Mouse (Mus musculus) kidney, postnatal 0 days (tissue): ENCODE results near the gene Nuak2. TPM values are rescaled to one million over a fixed set of nuclear protein-coding genes. Genes with fewer than 3 reads are reported as not detected.
A peak's percentile ranks its signal among the peaks of the same experiment; 100 is the strongest.

Experiments
- ATAC-seq: fragments of 200-750 bp; cut with Nextera tagmentation; replicated peaks from 2 replicates; pipeline ENCODE4 v1.8.0; 2017; ENCODE audit warnings: low read depth, moderate number of reproducible peaks, moderate TSS enrichment, moderate library complexity; ENCODE audit not compliant: low FRiP score
- DNase-seq: peaks from one replicate; pipeline ENCODE4 v3.0.0-alpha.2; 2016; ENCODE audit warnings: low spot score
- H3K27ac ChIP-seq: fragments of 300-500 bp; sonication (generic); 2 replicates; pipeline ENCODE4 v1.5.1; 2014; ENCODE audit warnings: mild to moderate bottlenecking
- H3K27me3 ChIP-seq: fragments of 300-500 bp; sonication (generic); 2 replicates; pipeline ENCODE4 v1.6.1; 2014; ENCODE audit warnings: low read length, mixed read lengths; ENCODE audit not compliant: insufficient read depth
- H3K36me3 ChIP-seq: fragments of 300-500 bp; sonication (generic); 2 replicates; pipeline ENCODE4 v1.6.1; 2014; ENCODE audit warnings: low read length, mixed read lengths; ENCODE audit not compliant: insufficient read depth
- H3K4me1 ChIP-seq: fragments of 300-500 bp; sonication (generic); replicated peaks from 2 replicates; pipeline ENCODE4 v1.6.1; 2014; ENCODE audit warnings: antibody characterized with exemption, low read length, mixed read lengths; ENCODE audit not compliant: insufficient read depth
- H3K4me2 ChIP-seq: fragments of 300-500 bp; sonication (generic); 2 replicates; pipeline ENCODE4 v1.6.1; 2014; ENCODE audit warnings: mild to moderate bottlenecking, low read length, moderate library complexity, mixed read lengths
- H3K4me3 ChIP-seq: fragments of 300-500 bp; sonication (generic); replicated peaks from 2 replicates; pipeline ENCODE4 v1.5.1; 2014; ENCODE audit warnings: low read depth, low read length
- H3K9ac ChIP-seq: fragments of 300-500 bp; sonication (generic); 2 replicates; pipeline ENCODE4 v1.6.1; 2014; ENCODE audit warnings: low read depth, low read length
- H3K9me3 ChIP-seq: fragments of 300-500 bp; sonication (generic); replicated peaks from 2 replicates; pipeline ENCODE4 v1.6.1; 2016; ENCODE audit warnings: low read length, inconsistent platforms, mixed read lengths
- CTCF ChIP-seq: IDR thresholded peaks from 2 replicates; pipeline ENCODE4 v1.5.1; 2016; ENCODE audit warnings: antibody characterized with exemption, low read depth, mild to moderate bottlenecking, moderate library complexity
- WGBS: fragments of 180-500 bp; shearing (Covaris S2); extraction: QIAGEN DNeasy Blood & Tissue Kit; methylation state at CpG from one replicate; pipeline ENCODE4 v1.1.7; 2014; 5-methylcytosine and 5-hydroxymethylcytosine counted together
- polyA plus RNA-seq: library from polyadenylated mRNA; unstranded; fragments of >200 nt; fragmentation: Nextera tagmentation; extraction: Ambion mirVana; gene quantifications from 2 replicates; pipeline ENCODE4 v1.2.1, GENCODE M21; 2015

Nuak2 gene
- polyA plus RNA-seq, 1 experiment from 2014 or later, result 8.7 TPM

DNA sequence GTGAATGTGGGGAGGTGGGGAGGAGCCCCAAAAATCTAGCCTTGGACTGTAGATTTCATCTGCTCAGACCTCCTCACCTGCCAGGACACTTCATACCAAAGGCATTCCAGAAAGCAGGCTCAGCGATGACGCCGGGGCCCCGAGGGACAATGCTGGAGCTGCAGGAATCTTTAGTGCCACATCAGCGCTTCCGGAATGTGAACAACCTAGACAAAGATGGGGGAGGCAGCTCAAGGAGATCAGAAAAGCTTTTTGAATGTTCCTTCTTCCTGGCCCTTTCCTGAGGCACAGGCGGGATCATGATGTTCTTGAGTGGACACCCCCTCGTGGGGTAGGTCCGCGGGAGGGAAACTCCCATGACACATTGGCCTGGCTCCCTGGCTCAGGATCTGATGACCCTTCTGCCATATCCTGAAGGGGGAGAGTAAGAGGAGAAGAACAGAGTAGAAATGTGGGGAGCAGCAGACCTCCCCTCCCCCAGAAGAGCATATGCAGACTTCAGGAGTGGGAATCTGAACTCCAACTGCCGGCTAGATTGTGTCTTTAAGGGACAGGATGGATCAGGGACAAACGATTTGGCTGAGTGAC is 19.5 kb downstream of the Nuak2 start:
- ATAC-seq, result peak; percentile 44
- 21% methylated on average over 12 of the region's 12 CpGs for WGBS
- TF ChIP-seq CTCF, result no peak
- DNase-seq, result peak; percentile 84
- Histone ChIP-seq H3K27ac (peak overlapping the region; percentile 94), H3K4me1 (peaks cover 40% of the 10 kb centered on the region), H3K36me3 (peaks cover 8% of the 10 kb centered on the region; the same call in 1 of the 2 replicates), H3K4me2 (no peak overlapping the region), H3K9ac (no peak overlapping the region), H3K9me3 (no peaks in the 10 kb centered on the region), H3K27me3 (no peaks in the 10 kb centered on the region), H3K4me3 (no peak overlapping the region)

DNA sequence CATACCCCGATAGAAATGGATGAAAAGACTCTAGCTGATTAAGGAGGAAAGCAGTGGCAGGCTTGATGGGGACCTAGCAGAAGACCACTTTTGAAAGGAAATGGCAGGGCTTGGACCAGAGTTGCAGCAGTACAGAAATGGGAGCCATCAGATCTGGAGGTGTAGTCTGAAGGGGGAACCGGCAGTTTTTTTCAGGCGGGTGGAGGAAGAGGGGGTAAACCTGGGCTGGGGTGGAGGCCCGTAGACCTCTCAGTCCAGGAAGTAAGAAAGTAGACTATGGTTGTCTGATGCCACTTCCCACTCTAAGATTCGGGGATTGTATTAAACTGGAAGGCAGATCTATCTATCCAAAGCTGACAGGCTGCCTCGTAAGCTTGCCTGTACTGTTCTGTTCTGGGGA is 21.0 kb downstream of the Nuak2 start:
- H3K9ac ChIP-seq, result no peak overlapping the region
- WGBS, result 78% methylated on average over 6 of the region's 6 CpGs
- H3K27ac ChIP-seq, result peak overlapping the region; percentile 47

DNA sequence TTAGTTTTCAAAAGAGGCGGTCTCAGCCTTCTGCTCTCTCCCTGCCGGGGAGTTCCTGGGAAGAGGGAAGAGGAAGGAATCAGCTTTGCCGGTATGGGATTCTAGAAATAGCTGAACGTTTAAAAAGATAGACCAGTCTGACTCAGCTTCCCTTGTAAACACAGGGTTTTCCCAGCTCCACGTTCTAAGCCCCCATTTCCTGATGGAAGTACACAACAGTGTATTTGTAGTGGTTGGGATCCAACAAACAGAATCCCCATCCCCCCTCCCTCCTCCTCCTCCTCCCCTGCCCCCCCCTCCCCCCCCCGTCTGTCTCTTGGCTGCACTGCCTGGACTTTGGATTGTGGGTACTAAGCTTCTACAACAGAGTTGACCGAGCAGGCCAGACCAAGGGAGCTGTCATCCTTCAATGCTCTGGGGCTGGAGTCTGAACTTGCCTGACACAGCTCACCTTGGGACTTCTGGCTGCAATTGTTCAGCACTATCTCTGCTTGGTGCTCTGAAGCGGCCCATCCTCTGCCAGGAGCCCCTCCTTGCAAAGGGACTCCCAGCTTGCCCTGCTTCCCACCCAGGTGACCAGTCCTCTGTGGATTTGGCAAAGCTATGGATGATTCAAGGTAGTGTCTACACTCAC is 22.2 kb downstream of the Nuak2 start:
- Histone ChIP-seq H3K9ac (no peak overlapping the region), H3K27me3 (no peaks in the 10 kb centered on the region), H3K27ac (peak overlapping the region; percentile 58; the same call in 1 of the 2 replicates), H3K4me3 (no peak overlapping the region), H3K4me1 (peaks cover 38% of the 10 kb centered on the region), H3K4me2 (0 out of 2 replicates have a peak overlapping the region, but pooled peaks have one; percentile 3), H3K36me3 (no peaks in the 10 kb centered on the region), H3K9me3 (no peaks in the 10 kb centered on the region)
- WGBS, result 39% methylated on average over 8 of the region's 8 CpGs
- DNase-seq (no peak), ATAC-seq (peak; percentile 63)
- TF ChIP-seq CTCF, result no peak

More for the DNA sequence above, 21.0 kb downstream of the Nuak2 start:
- H3K4me3 ChIP-seq, result no peak overlapping the region
- no peak overlapping the region for H3K4me2 ChIP-seq
- TF ChIP-seq CTCF, result no peak
- no peaks in the 10 kb centered on the region for H3K27me3 ChIP-seq
- DNase-seq (no peak), ATAC-seq (no peak)
- H3K9me3 ChIP-seq, result no peaks in the 10 kb centered on the region
- peaks cover 4% of the 10 kb centered on the region; the same call in 1 of the 2 replicates for H3K36me3 ChIP-seq
- peaks cover 38% of the 10 kb centered on the region for H3K4me1 ChIP-seq

DNA sequence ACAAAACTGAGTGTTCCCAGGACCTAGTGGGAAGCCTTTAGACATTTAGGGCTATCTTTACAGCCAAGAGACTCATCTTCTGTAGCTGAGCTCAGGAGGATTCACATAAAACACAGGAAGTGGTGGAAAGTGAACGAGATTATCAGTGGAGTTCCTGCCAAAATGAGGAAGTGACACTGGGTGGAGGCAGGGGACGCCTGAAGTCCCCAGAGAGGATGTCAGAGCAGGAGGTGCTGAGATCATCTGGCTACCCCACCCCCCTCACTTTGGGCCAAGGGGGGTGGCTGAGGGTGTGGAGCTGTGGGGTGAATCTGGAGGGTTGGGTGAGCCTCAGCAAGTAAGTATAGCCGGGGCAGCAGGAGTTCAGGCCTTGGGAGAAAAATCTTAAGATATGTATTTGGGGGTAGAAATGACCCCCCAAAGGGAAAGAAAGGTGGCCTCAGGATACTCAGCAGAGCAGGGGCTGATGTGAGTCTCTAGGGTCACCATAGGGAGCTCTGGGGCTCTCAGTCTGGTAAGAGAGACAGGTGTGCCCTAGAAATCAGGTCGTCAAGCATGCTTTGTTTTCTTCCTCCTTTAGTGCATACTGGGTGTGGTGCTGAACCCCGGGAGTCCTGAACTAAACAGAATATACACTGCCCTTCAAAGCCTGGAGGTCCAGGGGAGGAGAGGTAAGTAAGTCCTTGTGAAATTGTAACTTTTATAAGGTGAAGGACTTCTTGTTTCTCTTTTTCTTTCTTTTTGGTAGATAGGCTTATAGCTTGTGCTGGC is 26.0 kb downstream of the Nuak2 start:
- Histone ChIP-seq H3K4me1 (0 out of 2 replicates have a peak, but pooled peaks cover 18% of the 10 kb centered on the region), H3K36me3 (no peaks in the 10 kb centered on the region), H3K9ac (no peak overlapping the region), H3K4me2 (no peak overlapping the region), H3K27me3 (no peaks in the 10 kb centered on the region), H3K9me3 (no peaks in the 10 kb centered on the region), H3K27ac (no peak overlapping the region), H3K4me3 (no peak overlapping the region)
- TF ChIP-seq CTCF, result no peak
- no peak for ATAC-seq
- 33% methylated on average over 5 of the region's 5 CpGs for WGBS
- DNase-seq, result no peak

DNA sequence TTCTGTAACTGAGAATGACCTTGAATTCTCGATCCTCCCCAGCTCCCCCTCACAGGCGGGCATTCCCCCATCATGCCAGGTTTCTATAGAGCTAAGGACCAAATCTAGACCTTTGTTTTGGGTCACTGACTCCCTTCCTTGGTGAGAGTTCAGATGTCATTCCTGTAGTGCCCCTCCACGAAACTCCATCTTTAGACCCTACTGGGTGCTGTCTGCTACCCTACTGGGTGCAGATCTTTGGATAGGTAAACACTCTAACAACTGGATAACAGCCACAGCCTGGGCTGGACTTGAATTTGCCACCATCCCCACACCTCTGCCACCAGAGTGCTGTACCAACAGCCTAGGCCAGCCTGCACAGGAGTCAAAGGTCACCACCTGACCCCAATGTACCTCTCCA is 26.6 kb downstream of the Nuak2 start:
- H3K9ac ChIP-seq, result no peak overlapping the region
- ATAC-seq, result no peak
- H3K4me3 ChIP-seq, result no peak overlapping the region
- H3K4me2 ChIP-seq, result no peak overlapping the region
- no peak for TF ChIP-seq CTCF
- no peaks in the 10 kb centered on the region for H3K36me3 ChIP-seq
- no peak for DNase-seq
- no peaks in the 10 kb centered on the region for H3K9me3 ChIP-seq
- H3K27me3 ChIP-seq, result no peaks in the 10 kb centered on the region
- H3K27ac ChIP-seq, result no peak overlapping the region
- 45% methylated on average over 3 of the region's 3 CpGs for WGBS
- 0 out of 2 replicates have a peak, but pooled peaks cover 17% of the 10 kb centered on the region for H3K4me1 ChIP-seq

DNA sequence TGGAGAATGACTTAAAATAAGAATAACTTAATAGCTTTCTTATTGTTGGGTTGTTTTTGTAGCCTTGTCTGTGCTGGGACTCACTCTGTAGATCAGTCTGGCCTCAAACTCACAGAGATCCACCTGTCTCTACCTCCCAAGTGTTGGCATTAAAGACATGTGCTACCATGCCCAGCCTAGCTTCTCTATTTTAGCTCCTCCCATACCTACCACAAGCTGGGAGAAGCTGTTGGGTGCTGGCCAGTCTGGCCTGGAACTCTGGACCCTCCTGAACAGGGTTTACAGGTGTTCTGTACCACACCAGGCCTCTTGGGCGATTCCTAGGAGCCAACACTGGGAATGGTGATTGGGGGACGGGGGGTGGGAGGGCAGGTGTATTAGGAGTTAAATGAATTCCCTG is 27.3 kb downstream of the Nuak2 start:
- ATAC-seq, result no peak
- H3K27me3 ChIP-seq, result no peaks in the 10 kb centered on the region
- TF ChIP-seq CTCF, result no peak
- WGBS, result 88% methylated on average over 2 of the region's 2 CpGs
- H3K27ac ChIP-seq, result no peak overlapping the region
- H3K4me1 ChIP-seq, result 0 out of 2 replicates have a peak, but pooled peaks cover 13% of the 10 kb centered on the region
- no peaks in the 10 kb centered on the region for H3K9me3 ChIP-seq
- no peak overlapping the region for H3K9ac ChIP-seq
- H3K4me3 ChIP-seq, result no peak overlapping the region
- DNase-seq, result no peak
- no peaks in the 10 kb centered on the region for H3K36me3 ChIP-seq
- no peak overlapping the region for H3K4me2 ChIP-seq
